Comparison of ENCODE assay signal across 12 mouse cellular contexts in the genomic region with DNA sequence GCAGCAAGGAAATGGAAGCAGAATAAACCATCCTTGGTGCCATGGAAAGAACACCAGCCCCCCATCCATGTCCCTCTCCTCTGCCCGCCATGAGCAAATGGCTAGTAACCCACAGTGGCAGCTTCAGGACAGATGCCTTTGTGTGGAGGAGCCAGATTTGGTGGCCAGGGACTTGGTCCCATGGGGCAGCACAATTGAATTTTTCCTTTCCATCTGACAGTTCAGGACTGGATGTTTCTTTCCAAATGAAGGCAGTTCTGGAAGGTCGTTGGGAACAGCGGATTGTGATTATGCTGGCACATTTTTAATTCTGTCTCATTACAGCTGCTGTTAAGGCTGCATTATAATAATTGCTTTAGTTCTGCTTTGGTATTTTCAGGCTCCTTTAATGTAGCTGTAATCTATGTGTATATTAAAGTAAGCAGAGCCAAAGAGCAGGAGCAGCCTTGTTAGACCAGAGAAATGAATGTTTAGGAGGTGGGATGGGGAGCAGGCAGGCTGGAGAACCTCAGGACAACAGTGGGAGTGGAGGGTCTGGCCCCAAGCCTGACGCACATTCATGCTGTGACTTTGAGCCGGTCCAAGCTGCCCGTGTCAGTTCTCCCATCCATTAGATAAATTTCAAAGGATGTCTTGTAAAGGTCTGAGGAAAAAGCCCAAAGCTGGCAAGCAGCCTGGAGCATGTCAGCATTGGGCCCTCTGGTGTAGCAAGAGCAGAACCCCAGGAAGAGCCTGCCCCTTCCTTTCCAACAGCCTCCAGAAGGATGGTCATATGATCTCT. TPM values are rescaled to one million over a fixed set of nuclear protein-coding genes. Genes with fewer than 3 reads are reported as not detected.
DNase-seq lines count a peak whose midpoint lies in the region; ATAC-seq and TF ChIP-seq lines count a peak whose summit lies in the region.
"Had no signal": no experiment of that assay in that cellular context is flagged by ENCODE, and none has a peak within 500 bp of the region (broad histone marks: within the 10 kb centered on the region; RNA-seq: fewer than 3 reads in every experiment).

No protein-coding gene starts in this region.

- peak overlapping the region; percentile 65 for H3K27ac ChIP-seq in forebrain, embryonic 15.5 days (replicated peaks)
- H3K27ac ChIP-seq in forebrain, embryonic 13.5 days = no peak overlapping the region; the same call in 1 of the 2 replicates
- H3K27ac ChIP-seq in layer of hippocampus, adult 2 months = peak overlapping the region; percentile 77
- H3K27ac ChIP-seq: midbrain, embryonic 10.5 days had no signal

- ATAC-seq in forebrain, embryonic 15.5 days (replicated peaks) = 0 out of 2 replicates have a peak, but pooled peaks have one; percentile 34
- ATAC-seq in forebrain, embryonic 13.5 days = no peak
- no peak for ATAC-seq in megakaryocyte, adult 5-6 weeks (ENCODE audit: poor library complexity, severe bottlenecking)

- no peak overlapping the region for H3K9ac ChIP-seq in forebrain, embryonic 15.5 days (replicated peaks)
- no peak overlapping the region for H3K9ac ChIP-seq in forebrain, embryonic 13.5 days

- TF ChIP-seq CTCF in layer of hippocampus, adult 2 months (conservative IDR thresholded peaks at IDR 0.05) = no peak

- no peaks in the 10 kb centered on the region for H3K27me3 ChIP-seq in forebrain, embryonic 15.5 days
- H3K27me3 ChIP-seq in forebrain, embryonic 13.5 days = no peaks in the 10 kb centered on the region

- no peak overlapping the region for H3K4me3 ChIP-seq in forebrain, embryonic 15.5 days
- no peak overlapping the region for H3K4me3 ChIP-seq in forebrain, embryonic 13.5 days
- no peak overlapping the region for H3K4me3 ChIP-seq in layer of hippocampus, adult 2 months
- H3K4me3 ChIP-seq: midbrain, embryonic 10.5 days had no signal

- no peak for DNase-seq in layer of hippocampus, adult 2 months (ENCODE audit: low spot score in 2 of 2)
- no peak for DNase-seq in layer of hippocampus, adult 18-20 months (ENCODE audit: low spot score in 2 of 2)
- peak; percentile 57 for DNase-seq in adrenal gland, adult 2 months
- peak; percentile 21 for DNase-seq in heart, postnatal 4 days
- DNase-seq in urinary bladder, postnatal 25 days (ENCODE audit: low spot score) = no peak
- DNase-seq: thymus, adult 2 months had no signal

- H3K36me3 ChIP-seq in forebrain, embryonic 15.5 days = no peaks in the 10 kb centered on the region
- H3K36me3 ChIP-seq in forebrain, embryonic 13.5 days (ENCODE audit: poor library complexity, severe bottlenecking) = no peaks in the 10 kb centered on the region
- H3K36me3 ChIP-seq: midbrain, embryonic 10.5 days had no signal

- WGBS in forebrain, embryonic 15.5 days = 40% methylated on average over 6 of the region's 6 CpGs
- WGBS in forebrain, embryonic 13.5 days = 75% methylated on average over 6 of the region's 6 CpGs

- H3K4me2 ChIP-seq in forebrain, embryonic 15.5 days (replicated peaks) = no peak overlapping the region
- H3K4me2 ChIP-seq in forebrain, embryonic 13.5 days = no peak overlapping the region

- no peaks in the 10 kb centered on the region for H3K9me3 ChIP-seq in forebrain, embryonic 15.5 days
- no peaks in the 10 kb centered on the region for H3K9me3 ChIP-seq in forebrain, embryonic 13.5 days (replicated peaks)
- H3K9me3 ChIP-seq: midbrain, embryonic 10.5 days had no signal

- H3K4me1 ChIP-seq in forebrain, embryonic 15.5 days = peaks cover 13% of the 10 kb centered on the region
- peaks cover 16% of the 10 kb centered on the region for H3K4me1 ChIP-seq in forebrain, embryonic 13.5 days
- H3K4me1 ChIP-seq: midbrain, embryonic 10.5 days had no signal

RNA-seq across cellular contexts. Expression of gene 1700012A03Rik, which starts 2.3 kb away (rescaled TPM):
- polyA plus RNA-seq in forebrain, embryonic 15.5 days (2015; fragmentation: Nextera tagmentation; extraction: Ambion mirVana) = not detected in 2 replicates
- not detected in 2 replicates for polyA plus RNA-seq in forebrain, embryonic 13.5 days (2015; fragmentation: Nextera tagmentation; extraction: Ambion mirVana)
- total RNA-seq in layer of hippocampus, adult 2 months (2021) = not detected
- total RNA-seq in layer of hippocampus, adult 18-20 months (2021) = not detected
- not detected for total RNA-seq in adrenal gland, adult 2 months (2021)
- not detected in 2 replicates for polyA plus RNA-seq in adrenal gland, adult 2 months (2012; rRNA removed)
- total RNA-seq in heart, postnatal 4 days (2021) = not detected
- total RNA-seq in megakaryocyte, adult 5-6 weeks (2015) = not detected in 2 replicates
- not detected in 2 replicates for total RNA-seq in megakaryocyte, adult 5-6 weeks (2017)
- total RNA-seq: heart, postnatal 10 days had no signal
- polyA plus RNA-seq: limb, embryonic 11.5 days; midbrain, embryonic 10.5 days; thymus, adult 2 months had no signal

Comparison
In these comparisons a context has a peak if more than half of its experiments do, and no peak if none do; other contexts are left out.
1. DNase-seq: peak in adrenal gland, adult 2 months (single experiment) and heart, postnatal 4 days (single experiment); none in layer of hippocampus, adult 2 months (0 of 2), layer of hippocampus, adult 18-20 months (0 of 2) and urinary bladder, postnatal 25 days (single experiment).